Mouse (Mus musculus): ENCODE measurements around the gene Ankrd27. TPM values are rescaled to one million over a fixed set of nuclear protein-coding genes. Genes with fewer than 3 reads are reported as not detected.
A peak's percentile ranks its signal among the peaks of the same experiment; 100 is the strongest.
"Not testable (repeated sequence)": the region's sequence is repeated elsewhere in the genome, so short reads cannot be mapped to it uniquely, and the experiment has no call there.

Ankrd27 gene
- polyA plus RNA-seq, 1 experiment from 2014 or later = 16.4 TPM

- WGBS = 77% methylated on average over 11 of the region's 11 CpGs
- no peaks in the 10 kb centered on the region for H3K27me3 ChIP-seq
- H3K4me3 ChIP-seq = no peak overlapping the region
- no peak for ATAC-seq (ENCODE audit: low read depth)
- H3K36me3 ChIP-seq = no peaks in the 10 kb centered on the region
- no peak overlapping the region for H3K4me2 ChIP-seq
- no peak overlapping the region for H3K9ac ChIP-seq
- no peak overlapping the region for H3K27ac ChIP-seq (replicated peaks)
- H3K4me1 ChIP-seq (replicated peaks) = no peaks in the 10 kb centered on the region
- H3K9me3 ChIP-seq = no peaks in the 10 kb centered on the region
Measured at GRCm38 (mm10) chr7:35563071-35563470, 23.0 kb upstream of the Ankrd27 start.

- Histone ChIP-seq H3K27ac (replicated peaks) (no peak overlapping the region), H3K9ac (no peak overlapping the region), H3K36me3 (no peaks in the 10 kb centered on the region), H3K27me3 (no peaks in the 10 kb centered on the region), H3K4me3 (no peak overlapping the region), H3K4me2 (no peak overlapping the region), H3K4me1 (replicated peaks) (no peaks in the 10 kb centered on the region), H3K9me3 (no peaks in the 10 kb centered on the region)
- ATAC-seq (ENCODE audit: low read depth) = no peak
- WGBS = 92% methylated on average over 2 of the region's 2 CpGs
Measured at GRCm38 (mm10) chr7:35564067-35564865, 21.8 kb upstream of the Ankrd27 start.

- not testable (repeated sequence) for H3K27me3 ChIP-seq; ATAC-seq (ENCODE audit: low read depth); H3K4me2 ChIP-seq
Measured at GRCm38 (mm10) chr7:35564872-35565271, 21.2 kb upstream of the Ankrd27 start.

GRCm38 (mm10) chr7:35565965-35566364 is 20.1 kb upstream of the Ankrd27 start:
- H3K36me3 ChIP-seq; H3K27ac ChIP-seq (replicated peaks); ATAC-seq (ENCODE audit: low read depth); H3K9ac ChIP-seq; H3K27me3 ChIP-seq; H3K4me1 ChIP-seq (replicated peaks); H3K4me2 ChIP-seq; H3K9me3 ChIP-seq; H3K4me3 ChIP-seq: not testable (repeated sequence)
- WGBS = 81% methylated on average over 13 of the region's 13 CpGs

More at GRCm38 (mm10) chr7:35564872-35565271, 21.2 kb upstream of the Ankrd27 start:
- WGBS = 86% methylated on average over 10 of the region's 10 CpGs
- not testable (repeated sequence) for H3K27ac ChIP-seq (replicated peaks); H3K4me3 ChIP-seq; H3K9me3 ChIP-seq; H3K36me3 ChIP-seq; H3K9ac ChIP-seq; H3K4me1 ChIP-seq (replicated peaks)

GRCm38 (mm10) chr7:35569724-35570123 is 16.3 kb upstream of the Ankrd27 start:
- H3K9me3 ChIP-seq; H3K27ac ChIP-seq (replicated peaks); H3K27me3 ChIP-seq; ATAC-seq (ENCODE audit: low read depth); H3K36me3 ChIP-seq; H3K4me2 ChIP-seq; H3K4me1 ChIP-seq (replicated peaks); H3K4me3 ChIP-seq; H3K9ac ChIP-seq: not testable (repeated sequence)
- 90% methylated on average over 4 of the region's 4 CpGs for WGBS

GRCm38 (mm10) chr7:35570883-35571282 is 15.2 kb upstream of the Ankrd27 start:
- H3K27ac ChIP-seq (replicated peaks); H3K9ac ChIP-seq; H3K9me3 ChIP-seq; H3K4me2 ChIP-seq; H3K4me3 ChIP-seq; H3K36me3 ChIP-seq; H3K27me3 ChIP-seq; ATAC-seq (ENCODE audit: low read depth); H3K4me1 ChIP-seq (replicated peaks): not testable (repeated sequence)
- WGBS = 21% methylated on average over 6 of the region's 6 CpGs

GRCm38 (mm10) chr7:35579849-35580248 is 6.2 kb upstream of the Ankrd27 start:
- peaks cover 10% of the 10 kb centered on the region for H3K4me1 ChIP-seq (replicated peaks)
- H3K4me3 ChIP-seq = no peak overlapping the region
- no peak overlapping the region for H3K27ac ChIP-seq (replicated peaks)
- no peak overlapping the region for H3K4me2 ChIP-seq
- H3K36me3 ChIP-seq = no peaks in the 10 kb centered on the region
- no peak for ATAC-seq (ENCODE audit: low read depth)
- WGBS = 34% methylated on average over 4 of the region's 4 CpGs
- peaks cover 50% of the 10 kb centered on the region for H3K27me3 ChIP-seq
- H3K9me3 ChIP-seq = no peaks in the 10 kb centered on the region
- H3K9ac ChIP-seq = no peak overlapping the region

GRCm38 (mm10) chr7:35582719-35583118 is 3.3 kb upstream of the Ankrd27 start:
- no peak overlapping the region for H3K4me3 ChIP-seq
- H3K9me3 ChIP-seq = no peaks in the 10 kb centered on the region
- no peak overlapping the region for H3K4me2 ChIP-seq
- H3K4me1 ChIP-seq (replicated peaks) = peaks cover 28% of the 10 kb centered on the region
- H3K27me3 ChIP-seq = peaks cover 48% of the 10 kb centered on the region
- ATAC-seq (ENCODE audit: low read depth) = no peak
- H3K27ac ChIP-seq (replicated peaks) = no peak overlapping the region
- 73% methylated on average over 5 of the region's 5 CpGs for WGBS
- no peak overlapping the region for H3K9ac ChIP-seq
- H3K36me3 ChIP-seq = no peaks in the 10 kb centered on the region

GRCm38 (mm10) chr7:35583476-35584025 is 2.5 kb upstream of the Ankrd27 start:
- Histone ChIP-seq H3K9me3 (no peaks in the 10 kb centered on the region), H3K27ac (replicated peaks) (no peak overlapping the region), H3K27me3 (peaks cover 44% of the 10 kb centered on the region), H3K4me1 (replicated peaks) (peaks cover 29% of the 10 kb centered on the region), H3K4me3 (no peak overlapping the region), H3K36me3 (no peaks in the 10 kb centered on the region), H3K9ac (no peak overlapping the region), H3K4me2 (no peak overlapping the region)
- no peak for ATAC-seq (ENCODE audit: low read depth)
- 21% methylated on average over 11 of the region's 11 CpGs for WGBS

- no peak for ATAC-seq (ENCODE audit: low read depth)
- 6% methylated on average over 36 of the region's 36 CpGs for WGBS
Measured at GRCm38 (mm10) chr7:35584068-35584785, 1.8 kb upstream of the Ankrd27 start.

GRCm38 (mm10) chr7:35584786-35585190 is 1.3 kb upstream of the Ankrd27 start:
- peaks cover 34% of the 10 kb centered on the region for H3K4me1 ChIP-seq (replicated peaks)
- peak overlapping the region; percentile 64 for H3K9ac ChIP-seq
- no peaks in the 10 kb centered on the region for H3K36me3 ChIP-seq
- peaks cover 44% of the 10 kb centered on the region for H3K27me3 ChIP-seq
- no peaks in the 10 kb centered on the region for H3K9me3 ChIP-seq
- under 1% methylated on average over 50 of the region's 50 CpGs for WGBS
- no peak overlapping the region for H3K27ac ChIP-seq (replicated peaks)
- H3K4me2 ChIP-seq = peak overlapping the region; percentile 97
- peak overlapping the region; percentile 72 for H3K4me3 ChIP-seq
- ATAC-seq (ENCODE audit: low read depth) = no peak

More at GRCm38 (mm10) chr7:35584068-35584785, 1.8 kb upstream of the Ankrd27 start:
- Histone ChIP-seq H3K4me3 (peak overlapping the region; percentile 72), H3K27ac (replicated peaks) (no peak overlapping the region), H3K9me3 (no peaks in the 10 kb centered on the region), H3K4me1 (replicated peaks) (peaks cover 31% of the 10 kb centered on the region), H3K27me3 (peaks cover 44% of the 10 kb centered on the region), H3K9ac (peak overlapping the region; percentile 64), H3K36me3 (no peaks in the 10 kb centered on the region), H3K4me2 (peak overlapping the region; percentile 97)
